Mouse (Mus musculus): ENCODE data around the gene Sirt1.
"Not testable (repeated sequence)": the region's sequence is repeated elsewhere in the genome, so short reads cannot be mapped to it uniquely, and the experiment has no call there.

Sirt1 gene

DNA sequence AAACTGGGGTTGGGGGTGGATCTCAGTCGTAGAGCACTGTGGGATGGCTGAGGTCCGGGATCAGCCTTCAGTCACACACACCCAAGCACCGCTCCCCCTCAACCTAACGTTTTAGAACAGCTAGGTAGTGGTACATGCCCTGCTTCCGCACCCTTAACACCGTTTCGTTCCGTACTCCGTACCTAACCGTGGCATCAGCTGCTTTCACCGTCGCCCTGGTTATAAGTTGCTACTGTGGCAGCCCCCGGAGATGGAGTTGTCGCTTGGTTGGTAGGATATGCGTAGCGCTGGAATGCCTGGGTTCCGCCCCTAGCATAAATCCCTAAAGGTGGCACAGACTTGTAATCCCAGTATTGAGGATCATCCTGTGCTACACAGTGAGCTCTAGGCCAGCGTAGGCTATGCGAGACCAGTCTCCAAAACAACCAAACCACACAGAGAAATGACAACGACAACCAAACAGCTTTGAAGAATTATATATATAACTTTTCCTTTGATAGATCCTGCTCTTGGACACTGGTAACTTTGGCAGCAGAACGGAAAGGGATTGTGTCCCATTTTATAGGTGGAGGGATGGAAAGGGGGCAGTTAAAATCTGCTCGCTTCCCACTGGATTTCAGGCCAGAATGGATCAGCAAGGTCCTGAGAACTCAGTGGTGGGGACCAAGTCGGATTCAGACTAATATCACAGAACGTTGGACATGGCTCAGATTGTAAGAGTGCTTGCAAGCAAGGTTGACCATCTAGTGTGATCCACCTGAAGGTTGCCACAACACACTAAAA is at the start of gene Sirt1:
TSS of gene Sirt1 (minus strand) at position 207 of the 783 bp plus-strand sequence.
- peak; percentile 5 to 7 for DNase-seq (ENCODE audit: low spot score in 2 of 2)

DNA sequence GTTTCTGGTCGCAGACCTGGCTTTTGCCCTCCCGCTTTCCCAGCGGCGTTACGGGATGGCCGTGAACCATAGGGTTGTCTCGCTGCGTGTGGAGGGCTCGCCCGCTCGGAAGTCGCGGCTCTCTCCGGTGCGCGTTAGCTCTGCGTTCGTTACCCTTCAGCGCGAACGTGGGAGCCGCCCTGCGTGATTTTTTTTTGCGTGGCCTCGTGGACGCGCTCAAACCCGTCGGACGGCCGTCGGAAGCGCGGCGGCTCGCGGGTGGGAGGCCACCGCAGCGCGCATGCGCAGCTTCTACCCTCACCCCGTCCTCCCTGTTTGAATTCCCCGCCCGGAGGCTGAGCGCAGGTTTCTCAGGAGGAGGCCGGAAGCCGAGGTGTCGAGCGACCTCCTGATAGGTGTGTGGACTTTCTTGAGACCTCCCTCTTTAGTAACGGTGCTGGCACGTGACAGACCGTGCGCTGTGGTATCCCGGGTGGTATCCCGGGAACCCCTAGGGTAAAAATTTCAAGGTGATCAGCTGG is 48.3 kb upstream of the Sirt1 start, which contains the start of gene Ctnna3:
TSS of gene Ctnna3 (plus strand) at position 314 of the 521 bp plus-strand sequence.
- DNase-seq (ENCODE audit: low spot score in 2 of 2), result peak; percentile 91 to 95

DNA sequence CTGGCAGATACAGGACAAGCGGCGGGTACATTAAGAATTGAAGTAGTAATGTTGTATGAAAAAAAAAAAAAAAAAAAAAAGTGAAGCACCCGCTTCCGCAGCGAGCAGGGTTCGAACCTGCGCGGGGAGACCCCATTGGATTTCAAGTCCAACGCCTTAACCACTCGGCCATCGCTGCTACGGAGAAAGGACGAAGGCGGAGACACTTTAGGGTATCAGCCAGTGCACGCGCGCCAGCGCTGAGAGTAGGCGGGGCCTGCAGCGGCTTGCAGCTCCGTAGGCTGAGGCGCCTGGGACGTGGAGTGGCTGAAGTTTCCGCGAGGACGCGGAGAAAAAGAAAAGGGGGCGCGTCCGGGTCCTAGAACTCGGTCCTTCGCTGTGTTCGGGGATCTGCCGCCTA is 47.9 kb upstream of the Sirt1 start:
- peak; percentile 97 to 98 for DNase-seq (ENCODE audit: low spot score in 2 of 2)

DNA sequence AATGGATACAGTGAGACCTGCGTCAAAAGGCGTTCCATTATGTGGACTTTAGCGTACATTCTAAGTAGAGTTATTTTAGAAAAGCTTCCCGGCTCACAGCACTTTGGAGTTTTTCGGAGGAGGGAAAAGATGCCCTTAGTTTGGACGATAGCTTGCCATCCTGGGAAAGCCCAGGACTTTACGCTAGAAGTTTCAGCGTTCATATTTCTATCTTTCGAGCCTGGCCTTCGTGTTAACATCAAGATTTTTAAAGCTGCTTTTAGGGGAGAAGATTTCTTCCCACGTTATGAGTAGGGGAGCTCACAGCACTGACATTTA is 47.5 kb upstream of the Sirt1 start:
- no peak for DNase-seq (ENCODE audit: low spot score in 2 of 2)

DNA sequence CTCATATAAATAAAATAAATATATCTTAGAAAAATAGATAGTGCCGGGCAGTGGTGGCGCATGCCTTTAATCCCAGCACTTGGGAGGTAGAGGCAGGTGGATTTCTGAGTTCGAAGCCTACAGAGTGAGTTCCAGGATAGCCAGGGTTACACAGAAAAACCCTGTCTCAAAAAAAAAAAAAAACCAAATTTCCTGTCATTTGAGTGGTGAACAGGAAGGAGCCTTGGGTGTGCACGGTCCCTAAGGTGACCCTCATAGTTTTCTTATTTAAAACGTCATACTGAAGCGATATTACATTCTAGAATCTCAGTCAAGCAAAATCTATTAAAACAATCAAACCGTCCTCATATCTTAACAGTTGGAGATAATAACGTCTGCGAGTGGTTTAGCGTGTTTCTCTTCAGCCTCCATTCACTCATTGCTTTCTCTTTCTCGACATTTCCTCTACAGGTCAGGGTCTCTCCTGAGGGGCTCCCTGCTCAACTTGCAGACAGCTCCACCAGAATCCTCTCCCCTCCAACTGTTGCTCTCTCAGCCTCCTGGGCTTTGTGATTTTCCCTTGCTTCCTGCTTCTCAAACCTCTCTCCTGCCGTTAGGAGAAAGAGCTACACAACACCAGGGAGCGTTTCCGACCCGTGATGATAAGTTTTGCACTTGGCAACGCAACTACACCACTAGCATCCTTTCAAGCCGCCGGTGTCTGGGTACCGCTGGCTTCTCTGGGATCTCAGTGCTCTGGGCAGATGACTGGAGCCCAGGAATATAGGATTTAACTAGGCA is 46.9 kb upstream of the Sirt1 start:
- DNase-seq (ENCODE audit: low spot score in 2 of 2), result peak; percentile 26 to 50

DNA sequence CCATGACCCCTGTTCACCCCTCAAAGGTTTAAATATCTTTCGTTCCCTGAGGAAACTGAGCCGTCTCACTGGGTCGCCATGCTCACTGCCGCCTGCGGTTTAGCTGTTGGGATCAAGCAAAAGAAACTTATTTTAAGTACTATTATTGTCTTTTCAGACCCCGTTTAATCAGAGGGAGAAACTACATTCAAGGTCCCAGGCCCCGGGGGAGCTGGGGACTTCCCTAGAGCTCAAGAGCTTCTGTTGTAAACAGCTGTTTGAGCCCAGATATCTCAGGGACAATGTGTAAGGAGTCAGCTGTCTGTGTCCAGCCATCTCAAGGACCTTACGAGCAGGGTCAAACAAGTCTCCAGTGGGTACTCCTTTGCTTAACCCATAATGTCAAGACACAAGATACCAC is 45.6 kb upstream of the Sirt1 start:
- DNase-seq (ENCODE audit: low spot score in 2 of 2), result no peak

DNA sequence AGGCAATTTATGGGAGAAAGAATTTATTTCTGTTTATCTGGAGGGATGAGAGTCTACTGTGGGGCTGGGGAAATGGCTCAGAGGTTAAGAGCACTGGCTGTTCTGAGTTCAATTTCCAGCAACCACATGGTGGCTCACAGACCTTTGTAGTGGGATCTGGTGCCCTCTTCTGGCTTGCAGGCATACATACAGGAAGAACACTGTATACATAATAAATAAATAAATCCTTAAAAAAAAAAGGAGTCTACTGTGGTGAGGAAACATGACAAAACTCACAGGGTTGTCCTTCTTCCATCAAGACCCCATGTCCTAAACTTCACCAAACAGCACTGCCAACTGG is 42.9 kb upstream of the Sirt1 start:
- DNase-seq (ENCODE audit: low spot score in 2 of 2), result peak; percentile 55 to 58

DNA sequence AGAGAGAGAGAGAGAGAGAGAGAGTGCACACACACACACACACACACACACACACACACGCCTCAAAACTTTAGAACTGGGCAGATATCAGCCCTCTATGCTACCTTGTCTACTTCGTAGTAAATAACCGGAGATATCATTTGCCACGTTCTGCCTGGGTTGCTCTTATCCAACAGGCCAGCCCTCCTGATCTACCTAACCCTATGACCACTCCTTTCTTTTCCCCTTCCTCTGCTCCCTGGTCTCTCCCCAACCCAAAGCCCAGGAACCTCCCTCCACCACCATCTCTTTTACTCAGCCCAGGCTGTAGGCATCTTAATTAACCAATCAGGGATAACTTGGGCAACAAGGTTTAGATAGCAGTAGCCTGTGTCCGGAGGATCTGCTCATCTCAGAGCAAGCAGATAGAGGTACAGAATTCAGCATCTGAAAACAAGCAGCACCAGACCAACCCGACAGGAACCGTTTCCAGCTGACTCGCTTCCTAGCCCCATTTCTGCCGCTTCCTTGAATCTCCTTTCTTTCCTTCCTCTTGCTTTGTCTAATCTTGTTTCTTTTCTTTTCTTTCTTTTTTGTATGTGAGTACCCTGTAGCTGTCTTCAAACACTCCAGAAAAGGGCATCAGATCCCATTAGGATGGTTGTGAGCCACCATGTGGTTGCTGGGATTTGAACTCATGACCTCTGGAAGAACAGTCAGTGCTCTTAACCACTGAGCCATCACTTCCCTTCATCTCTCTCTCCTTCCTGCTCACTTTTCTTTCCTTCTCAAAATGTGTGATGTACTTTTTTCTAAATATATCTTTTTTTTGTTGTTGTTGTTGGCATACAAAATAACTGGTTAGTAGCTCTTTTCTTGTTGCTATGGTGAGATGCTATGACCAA is 42.3 kb upstream of the Sirt1 start:
- DNase-seq (ENCODE audit: low spot score in 2 of 2), result peak in 1 of 2 experiments; percentile 35

DNA sequence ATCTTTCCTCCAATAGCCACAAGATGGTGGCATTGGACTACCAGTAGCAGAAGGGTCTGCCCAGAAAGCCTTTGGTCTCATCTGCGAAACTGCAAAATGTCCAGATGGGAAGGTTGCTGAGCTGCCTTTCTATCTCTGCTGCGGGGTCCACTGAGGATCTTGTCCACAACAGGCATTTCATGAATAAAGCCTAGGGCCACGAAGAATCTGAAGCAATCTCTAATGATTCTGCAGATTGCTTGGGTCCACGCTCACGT is 41.2 kb upstream of the Sirt1 start:
- DNase-seq (ENCODE audit: low spot score in 2 of 2), result no peak

DNA sequence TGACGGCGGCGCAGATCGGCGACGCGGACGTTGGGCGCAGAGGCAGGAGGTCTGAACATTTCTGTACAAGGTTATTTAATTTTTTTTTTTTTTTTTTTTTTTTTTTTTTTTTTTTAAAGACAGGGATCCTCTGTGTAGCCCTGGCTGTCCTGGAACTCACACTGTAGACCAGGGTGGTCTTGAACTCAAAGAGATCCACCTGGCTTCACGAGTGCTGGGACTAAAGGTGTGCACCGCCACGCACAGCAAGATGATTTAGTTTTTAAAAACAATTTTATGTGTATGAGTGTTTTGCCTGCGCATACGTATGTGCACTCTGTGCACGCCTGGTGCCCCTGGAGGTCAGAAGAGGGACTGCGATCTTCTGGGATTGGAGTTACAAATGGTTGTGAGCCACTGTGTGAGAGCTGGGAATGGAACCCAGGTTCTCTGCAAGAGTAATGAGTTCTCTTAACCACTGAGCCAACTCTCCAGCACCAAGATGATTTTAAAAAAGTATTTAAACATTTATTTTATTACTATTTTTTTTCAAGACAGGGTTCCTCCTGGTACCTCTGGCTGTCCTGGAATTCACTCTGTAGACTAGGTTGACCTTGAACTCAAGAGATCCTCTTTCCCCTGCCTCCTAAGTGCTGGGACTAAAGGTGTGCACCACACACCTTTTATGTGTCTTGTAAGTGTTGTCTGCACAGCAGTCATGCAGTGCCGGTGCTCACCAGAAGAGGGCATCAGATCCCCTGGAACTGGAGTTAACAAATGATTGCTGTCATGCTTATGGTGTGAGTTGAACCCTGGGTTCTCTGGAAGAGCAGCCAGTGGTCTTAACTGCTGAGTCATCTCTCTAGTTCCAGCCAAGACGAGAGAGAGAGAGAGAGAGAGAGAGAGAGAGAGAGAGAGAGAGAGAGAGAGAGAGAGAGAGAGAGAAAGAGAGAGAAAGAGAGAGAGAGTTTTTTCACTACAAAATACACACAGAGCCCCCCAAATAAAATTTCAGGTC is 40.5 kb upstream of the Sirt1 start, which contains the start of gene Gm7075:
TSS of gene Gm7075 (minus strand) at position 51 of the 997 bp plus-strand sequence.
- DNase-seq (ENCODE audit: low spot score in 2 of 2), result peak; percentile 33 to 53

DNA sequence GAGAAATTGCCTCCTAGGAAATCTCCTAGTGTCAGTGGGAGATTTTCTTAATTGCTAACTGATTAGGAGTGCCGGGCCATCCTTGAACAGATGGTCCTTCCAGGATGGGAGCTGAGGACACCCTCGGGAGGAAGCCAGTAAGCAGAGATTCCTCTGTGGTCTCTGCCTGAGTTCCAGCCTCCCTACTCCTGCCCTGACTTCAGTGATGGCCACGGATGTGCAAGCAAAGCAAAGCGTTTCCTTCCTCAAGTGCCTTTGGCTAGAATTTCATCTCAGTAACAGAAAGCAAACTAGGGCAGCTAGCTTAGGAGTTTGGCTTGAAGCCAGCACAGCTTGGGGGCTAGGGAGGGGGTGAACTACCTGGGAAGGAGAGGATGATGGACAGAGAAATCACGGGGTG is 35.6 kb upstream of the Sirt1 start:
- no peak for DNase-seq (ENCODE audit: low spot score in 2 of 2)

DNA sequence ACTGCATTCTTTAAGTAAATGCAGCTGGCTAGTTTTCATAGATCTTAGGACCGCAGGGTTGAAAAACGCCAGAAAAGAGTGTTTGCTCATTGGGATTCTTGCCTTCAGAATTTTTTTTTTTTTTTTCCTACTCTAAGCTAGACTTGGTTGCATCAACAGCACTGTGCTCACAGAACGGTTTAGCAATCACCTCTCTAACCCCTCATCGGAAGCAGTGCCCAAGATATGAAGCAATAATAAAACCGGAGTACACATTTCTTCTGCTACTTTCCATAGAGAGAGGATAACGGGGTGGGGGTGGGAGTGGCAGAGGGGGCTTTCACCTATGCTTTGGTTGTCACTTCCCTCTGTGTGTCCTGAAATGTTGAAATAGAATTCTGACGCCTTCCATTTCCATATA is 34.3 kb upstream of the Sirt1 start:
- no peak for DNase-seq (ENCODE audit: low spot score in 2 of 2)

DNA sequence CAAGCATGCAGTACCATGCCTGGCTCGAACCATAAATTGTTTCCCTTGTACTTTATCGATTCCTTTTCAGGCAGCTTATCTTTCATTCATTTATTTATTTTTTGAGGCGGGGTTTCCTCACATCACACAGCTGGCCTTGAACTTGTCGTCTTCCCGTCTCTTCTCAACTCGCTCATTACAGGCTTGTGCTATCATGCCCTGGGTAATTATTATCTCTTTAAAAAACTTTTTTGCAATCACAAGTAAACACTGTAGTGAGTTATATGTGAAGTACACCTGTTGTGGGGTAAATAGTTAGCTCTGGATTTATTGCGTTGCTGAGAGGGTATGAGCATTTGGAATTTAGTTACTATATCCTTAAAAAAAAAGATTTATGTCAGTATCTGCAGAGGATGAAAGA is 33.8 kb upstream of the Sirt1 start:
- DNase-seq (ENCODE audit: low spot score in 2 of 2), result no peak

DNA sequence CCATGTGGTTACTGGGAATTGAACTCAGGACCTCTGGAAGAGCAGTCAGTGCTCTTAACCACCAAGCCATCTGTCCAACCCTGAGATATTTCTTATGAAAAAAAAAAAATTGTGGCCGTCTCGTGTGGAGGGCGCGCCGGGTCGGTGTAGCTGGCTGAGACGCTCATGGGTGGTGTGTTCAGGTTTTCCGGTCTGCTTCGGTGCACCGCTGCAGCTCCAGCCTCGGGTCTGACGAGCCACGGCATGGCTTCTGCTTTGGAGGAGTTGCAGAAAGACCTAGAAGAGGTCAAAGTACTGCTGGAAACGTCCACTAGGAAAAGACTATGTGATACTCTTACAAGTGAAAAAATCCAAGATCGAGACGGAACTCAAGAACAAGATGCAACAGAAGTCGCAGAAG is 31.3 kb upstream of the Sirt1 start:
- no peak for DNase-seq (ENCODE audit: low spot score in 2 of 2)

DNA sequence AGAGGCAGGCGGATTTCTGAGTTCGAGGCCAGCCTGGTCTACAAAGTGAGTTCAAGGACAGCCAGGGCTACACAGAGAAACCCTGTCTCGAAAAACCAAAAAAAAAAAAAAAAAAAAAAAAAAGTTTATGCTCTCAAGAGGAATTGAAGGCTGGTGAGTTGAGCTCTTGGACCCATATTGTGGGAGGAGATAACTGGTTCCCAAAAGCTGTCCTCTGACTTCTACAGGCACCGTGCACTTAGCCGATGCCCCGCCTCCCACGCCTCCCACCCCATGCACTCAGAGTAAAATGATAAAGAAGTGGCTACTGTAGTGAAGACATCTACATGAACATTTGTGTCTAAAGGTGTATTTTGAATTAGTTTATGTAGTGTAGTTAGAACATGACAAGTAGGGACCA is 30.2 kb upstream of the Sirt1 start:
- DNase-seq (ENCODE audit: low spot score in 2 of 2), result not testable (repeated sequence)

DNA sequence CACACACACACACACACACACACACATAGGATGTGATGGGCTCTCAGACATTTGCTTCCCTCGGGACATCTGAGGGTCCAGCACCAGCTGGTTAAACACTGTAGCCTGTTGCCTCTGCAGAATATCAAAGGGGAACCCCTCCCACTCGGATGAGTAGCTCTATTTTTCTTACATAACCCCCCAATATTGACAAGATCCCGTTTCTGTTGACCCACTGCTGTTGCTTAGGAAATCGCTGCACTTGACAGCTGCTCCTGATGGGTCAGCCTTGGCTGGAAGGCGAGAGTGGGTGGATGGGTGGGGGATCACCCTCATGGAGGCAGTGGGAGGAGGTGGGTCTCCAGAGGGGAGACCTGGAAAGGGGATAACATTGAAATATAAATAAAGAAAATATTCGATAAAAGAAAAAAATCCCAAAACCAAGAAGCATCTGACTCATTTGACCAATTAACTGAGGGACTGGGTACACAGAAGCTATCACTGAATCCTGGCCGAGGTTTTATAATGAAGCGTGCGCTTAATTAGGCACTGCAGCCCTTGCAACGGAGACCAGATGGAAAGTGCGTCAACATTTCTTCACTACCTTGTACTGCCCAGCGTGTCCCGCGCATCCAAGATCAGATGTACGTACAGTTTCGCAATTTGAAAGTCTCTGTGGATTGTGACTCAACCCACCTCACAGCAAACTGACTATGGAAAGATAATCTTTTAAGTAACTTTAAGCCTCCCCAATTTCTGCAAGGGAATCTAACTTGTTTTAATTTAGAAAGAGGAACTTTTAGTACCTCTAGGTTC is 28.9 kb upstream of the Sirt1 start:
- no peak for DNase-seq (ENCODE audit: low spot score in 2 of 2)

DNA sequence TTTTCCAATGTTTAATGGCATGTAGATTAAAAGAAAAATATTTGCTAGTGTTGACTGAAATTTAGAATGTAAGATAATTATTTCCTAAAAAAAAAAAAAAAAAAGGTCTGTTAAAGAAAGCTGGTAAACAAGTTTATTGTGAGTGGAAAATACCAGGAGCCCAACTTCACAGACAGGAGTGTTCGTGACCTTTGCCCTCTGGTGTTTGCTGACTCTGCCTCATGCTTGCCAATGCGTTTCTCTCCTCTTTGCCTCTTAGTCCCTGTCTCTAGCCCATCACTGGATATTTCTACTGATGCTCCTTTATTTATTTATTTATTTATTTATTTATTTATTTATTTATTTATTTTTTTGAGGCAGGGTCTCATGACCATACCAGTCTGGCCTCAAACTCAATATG is 22.1 kb upstream of the Sirt1 start:
- DNase-seq (ENCODE audit: low spot score in 2 of 2), result no peak

DNA sequence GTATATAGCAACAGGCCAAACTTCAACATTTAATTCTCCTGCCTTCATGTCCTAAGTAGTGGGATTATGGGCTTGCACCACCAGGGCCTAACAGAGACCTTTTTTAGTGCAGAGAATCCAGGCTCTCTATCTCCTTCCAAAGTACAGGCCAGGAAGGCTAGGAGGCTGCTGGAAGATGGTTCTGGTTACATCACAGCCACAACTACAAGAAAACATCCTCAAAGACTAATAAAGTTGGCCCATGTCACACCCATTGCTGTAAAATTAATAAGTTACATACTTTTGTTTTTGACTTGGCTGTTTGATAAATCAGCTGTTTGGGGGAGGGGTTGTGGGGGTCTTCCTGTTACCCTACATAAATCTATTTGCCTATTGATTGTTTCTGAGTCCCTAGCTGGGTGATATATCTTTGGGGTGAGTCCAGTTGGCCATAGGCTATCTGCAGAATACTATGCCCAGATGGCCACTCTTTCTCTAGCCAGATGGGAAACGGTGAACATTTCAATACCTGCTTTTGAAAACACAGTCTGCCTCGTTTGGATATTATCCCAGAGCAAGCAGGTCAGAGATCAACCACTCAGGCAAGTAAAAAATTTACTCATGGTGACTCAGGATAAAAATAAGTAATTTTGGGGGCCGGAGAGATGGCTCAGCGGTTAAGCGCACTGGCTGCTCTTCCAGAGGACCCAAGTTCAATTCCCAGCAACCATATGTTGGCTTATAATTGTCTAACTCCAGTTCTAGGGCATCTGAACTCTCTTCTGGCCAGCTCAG is 21.4 kb upstream of the Sirt1 start:
- no peak for DNase-seq (ENCODE audit: low spot score in 2 of 2)

DNA sequence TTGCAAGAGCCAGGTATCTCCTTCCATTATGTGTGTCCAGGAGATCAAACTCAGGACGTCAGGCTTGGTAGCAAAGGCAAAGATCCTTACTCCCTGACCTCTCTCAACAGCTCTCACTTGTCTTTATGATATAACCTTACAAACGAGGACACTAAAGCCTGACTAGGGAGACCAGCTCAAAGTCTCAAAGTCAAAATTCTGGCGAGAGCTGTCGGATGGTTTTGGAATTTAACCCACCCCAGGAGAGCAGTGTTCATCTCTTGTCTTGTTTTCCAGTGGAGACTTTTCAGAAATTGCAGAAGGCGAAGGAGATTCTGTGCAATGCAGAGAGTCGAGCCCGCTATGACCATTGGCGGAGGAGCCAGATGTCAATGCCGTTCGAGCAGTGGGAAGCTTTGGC is 15.5 kb upstream of the Sirt1 start:
- no peak for DNase-seq (ENCODE audit: low spot score in 2 of 2)
